Comparison of ENCODE assay signal across 21 mouse cellular contexts in the genomic region with DNA sequence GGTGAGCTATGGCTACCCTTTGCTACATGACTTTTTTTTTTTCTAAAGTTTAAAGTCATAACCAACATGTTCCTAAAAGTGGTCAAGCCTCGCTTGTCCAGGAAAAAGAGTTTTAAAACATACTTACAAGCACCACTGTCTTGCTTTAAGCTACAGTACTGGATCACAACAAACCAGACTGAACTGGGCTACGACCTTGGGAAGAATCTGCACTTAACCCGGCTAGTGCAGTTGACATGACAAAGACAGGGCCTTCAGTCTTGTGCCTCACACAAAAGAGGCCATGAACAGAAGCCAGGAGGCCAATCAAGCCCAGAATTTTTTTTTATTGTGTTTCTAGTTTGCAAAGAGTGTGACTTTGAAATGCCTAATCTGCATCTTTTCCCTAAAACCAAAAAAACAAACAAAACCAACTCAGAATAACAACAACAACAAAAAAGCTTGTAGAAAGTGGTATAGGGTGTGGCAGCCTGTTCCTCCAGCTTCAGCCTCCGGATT. TPM values are rescaled to one million over a fixed set of nuclear protein-coding genes. Genes with fewer than 3 reads are reported as not detected.
DNase-seq lines count a peak whose midpoint lies in the region; TF ChIP-seq lines count a peak whose summit lies in the region.
"Had no signal": no experiment of that assay in that cellular context is flagged by ENCODE, and none has a peak within 500 bp of the region (broad histone marks: within the 10 kb centered on the region; RNA-seq: fewer than 3 reads in every experiment).

No protein-coding gene starts in this region.

- H3K4me3 ChIP-seq in gastrocnemius, adult 2 months: no peak overlapping the region
- H3K4me3 ChIP-seq in E14TG2a.4 (replicated peaks; ENCODE audit: low read length): peak overlapping the region; percentile 32; the same call in 1 of the 2 replicates
- no peak overlapping the region; a peak in 1 of 4 replicates for H3K4me3 ChIP-seq in ES-E14 (ENCODE audit: insufficient read depth in 1 of 2, low read depth in 1 of 2, low read length in 2 of 2, poor library complexity in 1 of 2, severe bottlenecking in 1 of 2)
- H3K4me3 ChIP-seq in brown adipose tissue, adult 24 weeks (ENCODE audit: insufficient read depth, low read depth, low read length): no peak overlapping the region
- H3K4me3 ChIP-seq: embryonic facial prominence, embryonic 15.5 days; erythroblast, embryonic 14.5 days; forebrain, embryonic 10.5 days; heart, embryonic 15.5 days; hindbrain, embryonic 10.5 days; intestine, embryonic 15.5 days had no signal

- intact Hi-C loops in gastrocnemius, adult 2 months (cut with DNase I): loop anchor here (5.0 kb wide), 1 partner anchor 47 kb away; no protein-coding TSS in a partner anchor

- H3K4me1 ChIP-seq in E14TG2a.4 (replicated peaks; ENCODE audit: low read depth, low read length): peaks cover 92% of the 10 kb centered on the region
- peaks cover 29 to 53% of the 10 kb centered on the region in 2 experiments for H3K4me1 ChIP-seq in ES-E14 (ENCODE audit: control insufficient read depth in 2 of 2, insufficient read depth in 2 of 2, low read length in 2 of 2, poor library complexity in 1 of 2)
- peaks cover 16% of the 10 kb centered on the region; the same call in 1 of the 2 replicates for H3K4me1 ChIP-seq in brown adipose tissue, adult 24 weeks (ENCODE audit: control insufficient read depth, insufficient read depth, insufficient read length, low read length)
- H3K4me1 ChIP-seq: embryonic facial prominence, embryonic 15.5 days; intestine, embryonic 15.5 days had no signal

- H3K27ac ChIP-seq in gastrocnemius, adult 2 months: peak overlapping the region; percentile 38
- H3K27ac ChIP-seq in ES-E14 (ENCODE audit: insufficient read depth, low read depth, low read length, poor library complexity, severe bottlenecking): peak overlapping the region; percentile 100
- H3K27ac ChIP-seq in brown adipose tissue, adult 24 weeks (replicated peaks; ENCODE audit: low read depth, low read length): 0 out of 2 replicates have a peak overlapping the region, but pooled peaks have one; percentile 9
- H3K27ac ChIP-seq: embryonic facial prominence, embryonic 15.5 days; forebrain, embryonic 10.5 days; heart, embryonic 15.5 days; hindbrain, embryonic 10.5 days; hindbrain, embryonic 14.5 days; intestine, embryonic 15.5 days had no signal

- no peaks in the 10 kb centered on the region for H3K27me3 ChIP-seq in E14TG2a.4 (ENCODE audit: insufficient read depth, low read length)
- H3K27me3 ChIP-seq: embryonic facial prominence, embryonic 15.5 days; heart, embryonic 15.5 days; intestine, embryonic 15.5 days had no signal

- H3K9me3 ChIP-seq in E14TG2a.4 (ENCODE audit: low read length) (no peaks in the 10 kb centered on the region), ES-E14 (ENCODE audit: control insufficient read depth, insufficient read depth, low read depth, low read length) (no peaks in the 10 kb centered on the region)
- H3K9me3 ChIP-seq: embryonic facial prominence, embryonic 15.5 days; forebrain, embryonic 10.5 days; heart, embryonic 15.5 days; hindbrain, embryonic 10.5 days; intestine, embryonic 15.5 days had no signal

- in situ Hi-C loops in ES-E14 (cut with MboI; ENCODE audit: low sequenced_read_pairs in 2 of 2, unreplicated experiment in 2 of 2): no loop called here

- peaks cover 13% of the 10 kb centered on the region for H3K36me3 ChIP-seq in E14TG2a.4 (ENCODE audit: insufficient read depth, low read length)
- H3K36me3 ChIP-seq in ES-E14 (ENCODE audit: control insufficient read depth, insufficient read depth, low read length, poor library complexity, severe bottlenecking): no peaks in the 10 kb centered on the region; the same call in 1 of the 2 replicates

- no peak overlapping the region for H3K9ac ChIP-seq in ES-E14 (ENCODE audit: insufficient read depth, low read depth, low read length, poor library complexity, severe bottlenecking)
- H3K9ac ChIP-seq: embryonic facial prominence, embryonic 15.5 days; heart, embryonic 15.5 days; hindbrain, embryonic 14.5 days; intestine, embryonic 15.5 days had no signal

- TF ChIP-seq CTCF in gastrocnemius, adult 2 months (IDR thresholded peaks at IDR 0.05): no peak
- TF ChIP-seq CTCF in E14TG2a.4 (conservative IDR thresholded peaks at IDR 0.05; ENCODE audit: low read length): no peak

- no peak for DNase-seq in gastrocnemius, adult 2 months
- DNase-seq in gastrocnemius, postnatal 4 days (ENCODE audit: low spot score in 2 of 2): no peak
- DNase-seq in ES-E14 (ENCODE audit: low read depth, low spot score): peak; percentile 89
- DNase-seq in lung, postnatal 14 days: no peak
- no peak for DNase-seq in kidney, postnatal 36 days
- DNase-seq: adrenal gland, postnatal 14 days; cerebellum, adult 18-20 months; cerebellum, adult 9-11 months; embryo, embryonic 11 days; gastrocnemius, postnatal 36 days; heart, adult 18-20 months had no signal

TF ChIP-seq in ES-E14, 5 proteins besides CTCF, POLR2A, EP300 and RAD21:
- TF ChIP-seq ZNF384 (IDR thresholded peaks at IDR 0.05; ENCODE audit: low read depth, low read length) (peak; percentile 82), HCFC1 (IDR thresholded peaks at IDR 0.05; ENCODE audit: borderline replicate concordance, insufficient read depth, low read length) (no peak), MAFK (IDR thresholded peaks at IDR 0.05; ENCODE audit: insufficient read depth, low read depth, low read length) (peak; percentile 61), CHD2 (IDR thresholded peaks at IDR 0.05; ENCODE audit: low read depth, low read length) (peak; percentile 57; the same call in 1 of the 2 replicates)

RNA-seq across cellular contexts. Expression of a gene that starts 15.4 kb away (rescaled TPM):
- 10 to 100 TPM in 1 of 2 experiments, 1 to 10 TPM in 1; 9.1 to 38.9 TPM for total RNA-seq in gastrocnemius, adult 2 months (2021)
- 10 to 100 TPM; 40.0 to 47.7 TPM for total RNA-seq in gastrocnemius, postnatal 4 days (2021)
- total RNA-seq in ES-E14 (2012; rRNA removed): 55.0 and 58.5 TPM in 2 replicates
- 30.6 and 88.0 TPM in 2 replicates for polyA plus RNA-seq in brown adipose tissue, adult 24 weeks (2012; ENCODE audit: insufficient read depth, insufficient read length, missing spikeins)
- total RNA-seq: MEL had no signal

RNA-seq across cellular contexts. Expression of a gene that starts 29.1 kb away (rescaled TPM):
- 1 to 10 TPM; 2.8 to 4.8 TPM for total RNA-seq in gastrocnemius, adult 2 months (2021)
- total RNA-seq in gastrocnemius, postnatal 4 days (2021): 10 to 100 TPM; 29.3 to 31.8 TPM
- total RNA-seq in ES-E14 (2012; rRNA removed): 13.0 and 21.2 TPM in 2 replicates
- polyA plus RNA-seq in brown adipose tissue, adult 24 weeks (2012; ENCODE audit: insufficient read depth, insufficient read length, missing spikeins): not detected in 2 replicates

Comparison
In these comparisons a context has a peak if more than half of its experiments do, and no peak if none do; other contexts are left out.
1. H3K27ac ChIP-seq: peak in every context shown above with its lines; median percentile 100 in ES-E14; 38 in gastrocnemius, adult 2 months; 9 in brown adipose tissue, adult 24 weeks.